Mouse (Mus musculus): ENCODE results near the gene Traf6. TPM values are rescaled to one million over a fixed set of nuclear protein-coding genes. Genes with fewer than 3 reads are reported as not detected.

Gene Traf6
- total RNA-seq, 1 experiment: 10.5 TPM

DNA sequence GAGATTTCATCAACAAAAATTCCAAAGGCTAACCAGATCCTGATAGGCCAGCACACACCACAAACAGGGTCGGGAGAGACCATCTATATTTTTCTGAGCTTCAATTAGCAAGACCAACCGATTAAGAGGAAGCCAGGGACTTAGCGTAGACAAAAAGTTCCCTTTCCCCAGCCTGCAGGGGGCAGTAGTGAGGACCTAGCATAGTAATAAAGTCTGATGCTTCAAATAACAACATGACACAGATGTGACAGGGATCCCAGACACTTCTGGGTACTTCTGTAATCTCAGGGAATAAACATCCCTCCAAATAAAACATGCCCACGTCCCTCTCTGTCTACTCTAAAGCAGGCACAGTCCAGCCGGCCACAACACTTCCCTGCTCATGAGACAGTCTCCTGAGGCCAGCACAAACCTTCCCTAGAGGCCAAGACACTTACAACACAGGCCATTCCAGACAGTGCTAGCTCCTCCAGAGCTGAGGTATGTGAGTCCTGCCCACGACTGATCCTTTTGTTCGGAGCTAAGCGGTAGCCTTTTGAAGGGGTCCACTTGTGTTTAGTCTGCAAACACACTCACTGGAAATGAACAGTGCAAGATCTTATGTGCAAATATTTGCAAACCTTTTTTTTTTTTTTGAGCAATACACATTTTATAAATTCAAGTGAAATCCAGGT lies 37.6 kb downstream of the Traf6 start:
- no peaks in the 10 kb centered on the region for H3K36me3 ChIP-seq (ENCODE audit: control insufficient read depth, insufficient read depth, low read length, poor library complexity, severe bottlenecking)
- H3K4me3 ChIP-seq (ENCODE audit: insufficient read depth in 1 of 2, low read depth in 1 of 2, low read length in 2 of 2, poor library complexity in 1 of 2, severe bottlenecking in 1 of 2): no peak overlapping the region
- peaks cover 0 to 4% of the 10 kb centered on the region in 2 experiments; a peak in 1 of 4 replicates for H3K4me1 ChIP-seq (ENCODE audit: control insufficient read depth in 2 of 2, insufficient read depth in 2 of 2, low read length in 2 of 2, poor library complexity in 1 of 2)
- peak; percentile 60 for DNase-seq (ENCODE audit: low read depth, low spot score)
- in situ Hi-C loops (cut with MboI; ENCODE audit: low sequenced_read_pairs in 2 of 2, unreplicated experiment in 2 of 2): loop anchor here in 1 of 2 experiments (25.0 kb wide), 1 partner anchor 747 kb away; the partner anchor contains the start of gene Fjx1
- H3K9ac ChIP-seq (ENCODE audit: insufficient read depth, low read depth, low read length, poor library complexity, severe bottlenecking): no peak overlapping the region
- H3K9me3 ChIP-seq (ENCODE audit: control insufficient read depth, insufficient read depth, low read depth, low read length): no peaks in the 10 kb centered on the region
- TF ChIP-seq ZC3H11A (IDR thresholded peaks at IDR 0.05; ENCODE audit: borderline replicate concordance, low read depth, low read length) (no peak), ZNF384 (IDR thresholded peaks at IDR 0.05; ENCODE audit: low read depth, low read length) (no peak), MAFK (IDR thresholded peaks at IDR 0.05; ENCODE audit: insufficient read depth, low read depth, low read length) (no peak)
- H3K27ac ChIP-seq (ENCODE audit: insufficient read depth, low read depth, low read length, poor library complexity, severe bottlenecking): no peak overlapping the region

DNA sequence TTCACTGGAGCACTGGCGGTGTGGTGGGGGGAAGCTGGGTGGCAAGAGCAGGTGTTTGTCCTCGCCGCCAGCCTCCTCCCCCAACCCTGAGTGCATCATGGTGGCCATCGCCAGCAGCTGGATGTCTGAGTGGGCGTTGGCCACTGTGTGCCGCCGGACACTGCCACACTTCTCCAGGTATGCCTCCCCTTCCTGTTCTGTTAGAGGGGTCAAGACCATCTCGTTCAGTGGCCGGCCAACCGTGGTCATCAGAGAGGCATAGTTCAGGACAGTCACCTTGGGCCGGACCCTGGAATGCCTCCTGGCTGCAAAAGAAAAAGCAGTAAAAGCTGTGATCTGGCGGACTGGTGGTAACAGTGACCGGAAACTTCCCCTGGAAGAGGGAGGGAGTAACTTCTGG lies 38.9 kb downstream of the Traf6 start:
- H3K36me3 ChIP-seq (ENCODE audit: control insufficient read depth, insufficient read depth, low read length, poor library complexity, severe bottlenecking): no peaks in the 10 kb centered on the region
- in situ Hi-C loops (cut with MboI; ENCODE audit: low sequenced_read_pairs in 2 of 2, unreplicated experiment in 2 of 2): loop anchor here in 1 of 2 experiments (25.0 kb wide), 1 partner anchor 745 kb away; the partner anchor contains the start of gene Fjx1
- no peaks in the 10 kb centered on the region for H3K9me3 ChIP-seq (ENCODE audit: control insufficient read depth, insufficient read depth, low read depth, low read length)
- DNase-seq (ENCODE audit: low read depth, low spot score): no peak
- TF ChIP-seq ZC3H11A (IDR thresholded peaks at IDR 0.05; ENCODE audit: borderline replicate concordance, low read depth, low read length): no peak
- no peak for TF ChIP-seq CHD2 (IDR thresholded peaks at IDR 0.05; ENCODE audit: low read depth, low read length)
- no peak for TF ChIP-seq HCFC1 (IDR thresholded peaks at IDR 0.05; ENCODE audit: borderline replicate concordance, insufficient read depth, low read length)
- TF ChIP-seq MAFK (IDR thresholded peaks at IDR 0.05; ENCODE audit: insufficient read depth, low read depth, low read length): no peak
- TF ChIP-seq ZNF384 (IDR thresholded peaks at IDR 0.05; ENCODE audit: low read depth, low read length): no peak
- H3K4me1 ChIP-seq (ENCODE audit: control insufficient read depth in 2 of 2, insufficient read depth in 2 of 2, low read length in 2 of 2, poor library complexity in 1 of 2): peaks cover 0 to 6% of the 10 kb centered on the region in 2 experiments; a peak in 1 of 4 replicates
- peak overlapping the region; percentile 11; the same call in 1 of the 2 replicates for H3K9ac ChIP-seq (ENCODE audit: insufficient read depth, low read depth, low read length, poor library complexity, severe bottlenecking)
- peak overlapping the region; percentile 41 to 51 for H3K4me3 ChIP-seq (ENCODE audit: insufficient read depth in 1 of 2, low read depth in 1 of 2, low read length in 2 of 2, poor library complexity in 1 of 2, severe bottlenecking in 1 of 2)
- H3K27ac ChIP-seq (ENCODE audit: insufficient read depth, low read depth, low read length, poor library complexity, severe bottlenecking): no peak overlapping the region

GRCm38 (mm10) chr2:101721835-101722234 lies 43.6 kb downstream of the Traf6 start:
- no peak for DNase-seq (ENCODE audit: low read depth, low spot score)
- no peaks in the 10 kb centered on the region for H3K36me3 ChIP-seq (ENCODE audit: control insufficient read depth, insufficient read depth, low read length, poor library complexity, severe bottlenecking)

DNA sequence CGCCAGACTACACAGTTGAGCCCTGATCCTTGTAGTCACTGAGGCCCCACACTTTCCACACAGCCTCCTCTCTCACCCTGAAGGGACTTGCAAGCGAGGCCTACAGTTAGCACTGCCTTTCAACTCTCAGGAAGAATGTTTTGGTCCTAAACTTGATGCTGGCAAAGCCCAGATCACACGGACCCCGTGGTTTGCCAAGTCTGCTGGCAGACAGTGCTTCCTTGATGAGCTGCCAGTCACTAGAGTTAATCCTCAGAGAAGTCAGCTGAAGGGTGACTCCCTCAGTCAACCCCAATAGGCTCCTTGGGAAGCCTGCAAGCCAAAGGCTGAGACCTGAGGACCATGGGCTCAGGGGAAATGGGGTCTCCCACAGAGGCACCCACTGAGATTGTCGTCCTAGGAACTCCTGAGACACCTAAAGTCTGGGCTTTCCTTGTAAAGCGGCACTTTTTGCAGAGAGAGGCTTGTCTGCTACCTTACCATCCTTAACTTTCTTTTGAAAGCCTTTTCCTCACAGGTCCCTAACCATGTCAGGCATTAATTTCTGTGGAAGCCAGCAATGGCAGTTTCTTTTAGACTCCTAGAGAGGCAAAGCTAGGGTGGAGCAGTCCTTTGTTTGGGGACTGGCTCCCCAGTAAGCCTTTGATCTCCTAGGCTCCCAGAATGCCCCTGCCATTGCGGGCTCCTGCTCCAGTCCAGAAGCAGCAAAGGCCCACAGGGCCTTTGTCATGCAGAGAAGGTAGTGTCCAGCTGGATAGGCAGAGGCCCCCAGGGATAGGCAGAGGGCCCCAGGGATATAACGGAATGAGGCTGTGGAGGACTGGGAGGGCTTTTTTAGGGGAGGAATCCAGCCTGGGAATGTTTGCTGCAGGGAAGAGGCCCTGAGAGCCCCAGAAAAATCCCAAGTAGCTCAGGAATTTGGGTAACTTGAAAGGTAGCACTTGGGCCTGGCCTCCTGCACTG lies 44.4 kb downstream of the Traf6 start:
- Histone ChIP-seq H3K9ac (ENCODE audit: insufficient read depth, low read depth, low read length, poor library complexity, severe bottlenecking) (no peak overlapping the region), H3K36me3 (ENCODE audit: control insufficient read depth, insufficient read depth, low read length, poor library complexity, severe bottlenecking) (no peaks in the 10 kb centered on the region), H3K27ac (ENCODE audit: insufficient read depth, low read depth, low read length, poor library complexity, severe bottlenecking) (0 out of 2 replicates have a peak overlapping the region, but pooled peaks have one; percentile 40), H3K4me1 (ENCODE audit: control insufficient read depth in 2 of 2, insufficient read depth in 2 of 2, low read length in 2 of 2, poor library complexity in 1 of 2) (peaks cover 0 to 15% of the 10 kb centered on the region in 2 experiments; a peak in 2 of 4 replicates), H3K9me3 (ENCODE audit: control insufficient read depth, insufficient read depth, low read depth, low read length) (no peaks in the 10 kb centered on the region), H3K4me3 (ENCODE audit: insufficient read depth in 1 of 2, low read depth in 1 of 2, low read length in 2 of 2, poor library complexity in 1 of 2, severe bottlenecking in 1 of 2) (no peak overlapping the region)
- peak; percentile 57 for DNase-seq (ENCODE audit: low read depth, low spot score)
- no peak for TF ChIP-seq ZC3H11A (IDR thresholded peaks at IDR 0.05; ENCODE audit: borderline replicate concordance, low read depth, low read length)
- TF ChIP-seq ZNF384 (IDR thresholded peaks at IDR 0.05; ENCODE audit: low read depth, low read length): no peak
- 0 out of 2 replicates have a peak, but pooled peaks have one; percentile 25 for TF ChIP-seq CHD2 (IDR thresholded peaks at IDR 0.05; ENCODE audit: low read depth, low read length)
- in situ Hi-C loops (cut with MboI; ENCODE audit: low sequenced_read_pairs in 2 of 2, unreplicated experiment in 2 of 2): loop anchor here in 1 of 2 experiments (25.0 kb wide), 1 partner anchor 740 kb away; the partner anchor contains the start of gene Fjx1

More at GRCm38 (mm10) chr2:101721835-101722234, 43.6 kb downstream of the Traf6 start:
- H3K9ac ChIP-seq (ENCODE audit: insufficient read depth, low read depth, low read length, poor library complexity, severe bottlenecking): no peak overlapping the region
- TF ChIP-seq HCFC1 (IDR thresholded peaks at IDR 0.05; ENCODE audit: borderline replicate concordance, insufficient read depth, low read length): no peak
- TF ChIP-seq MAFK (IDR thresholded peaks at IDR 0.05; ENCODE audit: insufficient read depth, low read depth, low read length): no peak
- TF ChIP-seq CHD2 (IDR thresholded peaks at IDR 0.05; ENCODE audit: low read depth, low read length): no peak
- TF ChIP-seq ZNF384 (IDR thresholded peaks at IDR 0.05; ENCODE audit: low read depth, low read length): no peak
- no peak for TF ChIP-seq ZC3H11A (IDR thresholded peaks at IDR 0.05; ENCODE audit: borderline replicate concordance, low read depth, low read length)
- H3K4me1 ChIP-seq (ENCODE audit: control insufficient read depth in 2 of 2, insufficient read depth in 2 of 2, low read length in 2 of 2, poor library complexity in 1 of 2): peaks cover 0 to 17% of the 10 kb centered on the region in 2 experiments; a peak in 2 of 4 replicates
- H3K9me3 ChIP-seq (ENCODE audit: control insufficient read depth, insufficient read depth, low read depth, low read length): no peaks in the 10 kb centered on the region
- H3K27ac ChIP-seq (ENCODE audit: insufficient read depth, low read depth, low read length, poor library complexity, severe bottlenecking): no peak overlapping the region
- in situ Hi-C loops (cut with MboI; ENCODE audit: low sequenced_read_pairs in 2 of 2, unreplicated experiment in 2 of 2): loop anchor here in 1 of 2 experiments (25.0 kb wide), 1 partner anchor 740 kb away; the partner anchor contains the start of gene Fjx1
- H3K4me3 ChIP-seq (ENCODE audit: insufficient read depth in 1 of 2, low read depth in 1 of 2, low read length in 2 of 2, poor library complexity in 1 of 2, severe bottlenecking in 1 of 2): no peak overlapping the region

All from ES-E14 (cell line).